Mouse (Mus musculus) E14TG2a.4 (cell line): Measurements from ENCODE around the gene Cd83.
A peak's percentile ranks its signal among the peaks of the same experiment; 100 is the strongest.

Experiments
- H3K27me3 ChIP-seq: 2 replicates; pipeline ENCODE4 v1.6.1; 2014; ENCODE audit warnings: low read length, control low read depth; ENCODE audit not compliant: insufficient read depth
- H3K36me3 ChIP-seq: 2 replicates; pipeline ENCODE4 v1.6.1; 2014; ENCODE audit warnings: low read length, control low read depth; ENCODE audit not compliant: insufficient read depth
- H3K4me1 ChIP-seq: replicated peaks from 2 replicates; pipeline ENCODE4 v1.6.1; 2014; ENCODE audit warnings: low read depth, low read length, control low read depth
- H3K4me3 ChIP-seq: replicated peaks from 2 replicates; pipeline ENCODE4 v1.5.1; 2014; ENCODE audit warnings: mild to moderate bottlenecking, low read length
- H3K9me3 ChIP-seq: 2 replicates; pipeline ENCODE4 v1.6.1; 2014; ENCODE audit warnings: low read length, control low read depth
- CTCF ChIP-seq: conservative IDR thresholded peaks from 2 replicates; pipeline ENCODE4 v1.5.1; 2014; ENCODE audit warnings: low read length
- NANOG ChIP-seq: IDR thresholded peaks from 2 replicates; pipeline ENCODE4 v1.6.1; 2014; ENCODE audit warnings: borderline replicate concordance, low read length, mixed read lengths
- POU5F1 ChIP-seq: IDR thresholded peaks from 2 replicates; pipeline ENCODE4 v1.6.1; 2014; ENCODE audit warnings: low read length, borderline replicate concordance

Cd83 gene

GRCm38 (mm10) chr13:43766786-43767680 lies 17.5 kb upstream of the Cd83 start:
- no peaks in the 10 kb centered on the region for H3K36me3 ChIP-seq
- H3K9me3 ChIP-seq: no peaks in the 10 kb centered on the region
- TF ChIP-seq NANOG: no peak
- no peak for TF ChIP-seq CTCF
- no peak for TF ChIP-seq POU5F1
- H3K4me3 ChIP-seq: no peak overlapping the region
- peaks cover 10% of the 10 kb centered on the region; the same call in 1 of the 2 replicates for H3K4me1 ChIP-seq
- H3K27me3 ChIP-seq: peaks cover 6% of the 10 kb centered on the region; the same call in 1 of the 2 replicates

- Histone ChIP-seq H3K9me3 (no peaks in the 10 kb centered on the region; the same call in 1 of the 2 replicates), H3K36me3 (no peaks in the 10 kb centered on the region), H3K27me3 (peaks cover 53% of the 10 kb centered on the region), H3K4me3 (no peak overlapping the region), H3K4me1 (no peaks in the 10 kb centered on the region)
- TF ChIP-seq POU5F1 (no peak), NANOG (no peak), CTCF (no peak)
Measured at GRCm38 (mm10) chr13:43773020-43773419, 11.6 kb upstream of the Cd83 start.

- Histone ChIP-seq H3K4me3 (no peak overlapping the region), H3K9me3 (no peaks in the 10 kb centered on the region; the same call in 1 of the 2 replicates), H3K27me3 (peaks cover 58% of the 10 kb centered on the region), H3K36me3 (no peaks in the 10 kb centered on the region), H3K4me1 (no peaks in the 10 kb centered on the region)
- no peak for TF ChIP-seq CTCF
- peak; percentile 71; the same call in 1 of the 2 replicates for TF ChIP-seq NANOG
Measured at GRCm38 (mm10) chr13:43773965-43774566, 10.5 kb upstream of the Cd83 start.

- Histone ChIP-seq H3K9me3 (no peaks in the 10 kb centered on the region; the same call in 1 of the 2 replicates), H3K36me3 (no peaks in the 10 kb centered on the region)
- TF ChIP-seq CTCF (no peak), NANOG (no peak), POU5F1 (no peak)
Measured at GRCm38 (mm10) chr13:43774605-43775426, 9.8 kb upstream of the Cd83 start.

GRCm38 (mm10) chr13:43775427-43775733 lies 9.2 kb upstream of the Cd83 start:
- Histone ChIP-seq H3K9me3 (no peaks in the 10 kb centered on the region; the same call in 1 of the 2 replicates), H3K36me3 (no peaks in the 10 kb centered on the region), H3K27me3 (peaks cover 67% of the 10 kb centered on the region), H3K4me1 (no peaks in the 10 kb centered on the region), H3K4me3 (no peak overlapping the region)
- TF ChIP-seq NANOG (no peak), POU5F1 (no peak), CTCF (no peak)

More at GRCm38 (mm10) chr13:43774605-43775426, 9.8 kb upstream of the Cd83 start:
- Histone ChIP-seq H3K4me1 (no peaks in the 10 kb centered on the region), H3K27me3 (peaks cover 61% of the 10 kb centered on the region), H3K4me3 (no peak overlapping the region)

GRCm38 (mm10) chr13:43777321-43778002 lies 7.1 kb upstream of the Cd83 start:
- no peak for TF ChIP-seq POU5F1
- no peak for TF ChIP-seq CTCF
- TF ChIP-seq NANOG: no peak
- no peak overlapping the region for H3K4me3 ChIP-seq

GRCm38 (mm10) chr13:43778021-43778649 lies 6.4 kb upstream of the Cd83 start:
- no peaks in the 10 kb centered on the region for H3K4me1 ChIP-seq
- TF ChIP-seq NANOG (no peak), POU5F1 (no peak), CTCF (no peak)
- no peak overlapping the region for H3K4me3 ChIP-seq
- H3K9me3 ChIP-seq: no peaks in the 10 kb centered on the region; the same call in 1 of the 2 replicates
- peaks cover 64% of the 10 kb centered on the region for H3K27me3 ChIP-seq
- H3K36me3 ChIP-seq: no peaks in the 10 kb centered on the region

More at GRCm38 (mm10) chr13:43777321-43778002, 7.1 kb upstream of the Cd83 start:
- Histone ChIP-seq H3K9me3 (no peaks in the 10 kb centered on the region; the same call in 1 of the 2 replicates), H3K27me3 (peaks cover 64% of the 10 kb centered on the region), H3K36me3 (no peaks in the 10 kb centered on the region), H3K4me1 (no peaks in the 10 kb centered on the region)
